Mouse (Mus musculus) lung, embryonic 14.5 days (tissue): ENCODE results near the gene Tefm. TPM values are rescaled to one million over a fixed set of nuclear protein-coding genes. Genes with fewer than 3 reads are reported as not detected.

Source experiments
- ATAC-seq: fragments of 200-750 bp; cut with Nextera tagmentation; 2 replicates; pipeline ENCODE4 v1.8.0; 2017; ENCODE audit warnings: mild to moderate bottlenecking, moderate TSS enrichment, moderate library complexity; ENCODE audit not compliant: insufficient read depth
- DNase-seq: peaks from one replicate; pipeline ENCODE4 v3.0.0-alpha.2; 2015
- H3K27ac ChIP-seq: fragments of 300-500 bp; sonication (generic); 2 replicates; pipeline ENCODE4 v1.5.1; 2014; ENCODE audit warnings: low read depth, mild to moderate bottlenecking, moderate library complexity
- H3K27me3 ChIP-seq: fragments of 300-500 bp; sonication (generic); 2 replicates; pipeline ENCODE4 v1.6.1; 2014; ENCODE audit warnings: low read length, control low read depth; ENCODE audit not compliant: insufficient read depth
- H3K36me3 ChIP-seq: fragments of 300-500 bp; sonication (generic); 2 replicates; pipeline ENCODE4 v1.6.1; 2014; ENCODE audit warnings: control low read depth; ENCODE audit not compliant: insufficient read depth
- H3K4me1 ChIP-seq: fragments of 300-500 bp; sonication (generic); 2 replicates; pipeline ENCODE4 v1.6.1; 2014; ENCODE audit warnings: antibody characterized with exemption, control low read depth; ENCODE audit not compliant: insufficient read depth
- H3K4me2 ChIP-seq: fragments of 300-500 bp; sonication (generic); 2 replicates; pipeline ENCODE4 v1.6.1; 2014; ENCODE audit warnings: mild to moderate bottlenecking
- H3K4me3 ChIP-seq: fragments of 300-500 bp; sonication (generic); 2 replicates; pipeline ENCODE4 v1.5.1; 2014; ENCODE audit warnings: low read depth, low read length
- H3K9ac ChIP-seq: fragments of 300-500 bp; sonication (generic); 2 replicates; pipeline ENCODE4 v1.6.1; 2014
- H3K9me3 ChIP-seq: fragments of 300-500 bp; sonication (generic); 2 replicates; pipeline ENCODE4 v1.6.1; 2016; ENCODE audit warnings: low read depth, low read length, control low read depth
- CTCF ChIP-seq: IDR thresholded peaks from 2 replicates; pipeline ENCODE4 v1.5.1; 2016; ENCODE audit warnings: antibody characterized with exemption, low read depth
- WGBS: fragments of 180-500 bp; shearing (Covaris S2); extraction: QIAGEN DNeasy Blood & Tissue Kit; methylation state at CpG from one replicate; pipeline ENCODE4 v1.1.7; 2014; 5-methylcytosine and 5-hydroxymethylcytosine counted together
- polyA plus RNA-seq: library from polyadenylated mRNA; unstranded; fragments of >200 nt; fragmentation: Nextera tagmentation; extraction: Ambion mirVana; gene quantifications from 2 replicates; pipeline ENCODE4 v1.2.1, GENCODE M21; 2014

The Tefm gene
- polyA plus RNA-seq, 1 experiment from 2014 or later: 27.7 TPM

DNA sequence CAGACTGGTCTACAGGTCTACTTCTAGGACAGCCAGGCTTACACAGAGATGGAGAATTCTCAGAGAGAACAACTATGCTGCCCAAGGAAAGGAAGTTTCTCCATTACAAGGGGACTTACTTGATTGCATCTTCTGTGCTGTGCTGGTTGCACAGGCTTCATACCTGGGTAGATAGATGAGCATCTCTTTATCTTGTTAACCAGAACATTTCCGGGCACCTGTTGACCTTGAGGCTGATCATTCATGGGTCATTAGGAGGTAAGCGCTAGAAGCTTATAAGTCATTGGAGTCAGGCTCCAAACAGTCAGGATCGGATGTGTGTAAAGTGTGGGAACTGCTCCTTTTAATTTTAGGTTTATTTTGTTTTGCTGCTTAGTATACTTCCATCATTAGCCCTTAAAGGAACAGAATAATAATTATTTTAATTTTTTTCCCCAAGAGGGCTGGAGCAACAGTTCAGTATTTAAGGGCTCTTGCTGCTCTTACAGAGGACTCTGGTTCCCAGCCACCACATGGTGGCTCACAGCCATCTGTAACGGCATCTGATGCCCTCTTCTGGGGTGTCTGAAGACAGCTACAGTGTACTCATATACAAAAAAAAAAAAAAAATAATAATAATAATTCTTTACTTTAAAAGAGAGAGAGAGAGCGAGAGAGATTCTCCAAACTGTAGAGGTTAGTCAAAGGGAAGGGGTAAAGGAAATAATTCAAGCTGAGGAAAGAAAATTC lies 39.2 kb upstream of the Tefm start:
- DNase-seq: no peak
- no peak for TF ChIP-seq CTCF
- no peak overlapping the region for H3K9ac ChIP-seq
- ATAC-seq: no peak
- H3K36me3 ChIP-seq: no peaks in the 10 kb centered on the region
- H3K9me3 ChIP-seq: no peaks in the 10 kb centered on the region
- H3K27ac ChIP-seq: no peak overlapping the region
- H3K4me3 ChIP-seq: no peak overlapping the region
- no peaks in the 10 kb centered on the region for H3K27me3 ChIP-seq
- WGBS: 63% methylated on average over 5 of the region's 5 CpGs
- H3K4me1 ChIP-seq: no peaks in the 10 kb centered on the region
- no peak overlapping the region for H3K4me2 ChIP-seq

DNA sequence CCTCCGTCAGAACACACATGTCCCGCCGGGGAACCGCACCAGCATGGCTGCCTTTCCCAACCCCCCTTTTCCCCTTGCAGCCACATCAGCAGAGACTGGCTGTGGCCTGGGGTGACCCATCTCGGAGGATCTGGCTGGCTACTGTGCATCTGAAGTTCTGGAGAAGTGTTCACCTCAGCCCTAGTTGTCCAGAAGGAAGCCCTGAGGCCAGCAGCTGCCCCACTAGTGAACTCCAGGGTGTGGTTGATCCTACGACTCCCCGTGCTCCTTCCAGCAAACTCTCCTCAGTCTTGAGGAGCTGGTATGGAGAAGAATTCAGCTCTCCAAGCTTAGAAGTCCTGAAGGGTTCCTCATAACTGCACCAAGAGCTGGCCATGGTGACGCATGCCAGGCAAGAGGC lies 36.3 kb upstream of the Tefm start:
- no peaks in the 10 kb centered on the region for H3K27me3 ChIP-seq
- no peak overlapping the region for H3K9ac ChIP-seq
- no peaks in the 10 kb centered on the region for H3K4me1 ChIP-seq
- H3K4me3 ChIP-seq: no peak overlapping the region
- no peaks in the 10 kb centered on the region for H3K36me3 ChIP-seq
- H3K9me3 ChIP-seq: no peaks in the 10 kb centered on the region
- 73% methylated on average over 8 of the region's 8 CpGs for WGBS
- no peak for TF ChIP-seq CTCF
- DNase-seq (no peak), ATAC-seq (no peak)
- no peak overlapping the region for H3K27ac ChIP-seq
- no peak overlapping the region for H3K4me2 ChIP-seq

DNA sequence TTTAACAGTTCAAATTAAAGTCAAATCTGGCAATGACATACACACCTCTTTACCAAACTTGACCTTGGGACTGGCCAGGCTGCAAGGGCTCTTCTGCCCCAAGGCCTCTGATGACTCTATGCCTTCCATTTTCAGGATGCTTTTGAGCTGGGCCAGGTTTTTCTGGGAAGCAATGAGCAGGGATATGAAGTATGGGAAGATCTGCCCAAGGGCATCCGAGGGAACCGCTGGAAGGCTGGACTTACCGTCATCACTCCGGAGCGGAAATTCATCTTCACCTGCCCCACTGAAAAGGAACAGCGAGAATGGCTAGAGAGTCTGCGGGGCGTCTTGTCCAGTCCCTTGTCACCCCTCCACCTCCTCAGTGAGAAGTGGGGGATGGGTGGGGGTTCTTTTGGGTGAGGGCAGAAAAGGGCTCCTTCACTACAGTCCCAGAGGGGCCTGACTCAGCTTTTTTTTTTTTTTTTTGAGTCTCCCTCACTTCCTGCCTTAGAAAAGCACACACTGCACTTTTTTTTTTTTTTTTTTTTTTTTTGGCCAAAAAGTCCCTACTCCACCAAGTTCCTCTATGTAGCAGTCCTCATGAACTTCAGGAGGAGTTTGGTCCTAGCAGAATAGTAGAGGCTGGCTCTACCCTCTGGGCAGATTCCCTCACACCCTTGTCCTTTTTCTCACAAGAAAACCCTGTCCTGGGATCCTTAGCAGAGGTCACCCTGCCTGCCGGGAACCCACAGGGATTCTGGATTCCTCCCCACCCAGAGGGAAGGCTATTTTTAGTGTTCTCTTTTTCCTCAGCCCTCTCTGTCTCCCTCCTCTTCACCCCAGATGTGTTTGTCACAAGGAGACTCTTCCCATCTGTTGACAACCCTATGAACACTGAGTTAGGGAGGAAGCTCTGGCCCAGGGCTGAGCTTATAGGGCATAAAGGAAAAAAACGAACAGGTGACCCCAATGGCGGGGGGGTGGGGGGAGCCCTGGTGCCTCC lies 35.2 kb upstream of the Tefm start:
- Histone ChIP-seq H3K27ac (no peak overlapping the region), H3K36me3 (no peaks in the 10 kb centered on the region), H3K9me3 (no peaks in the 10 kb centered on the region), H3K4me1 (no peaks in the 10 kb centered on the region), H3K9ac (no peak overlapping the region), H3K4me3 (no peak overlapping the region), H3K27me3 (no peaks in the 10 kb centered on the region), H3K4me2 (no peak overlapping the region)
- TF ChIP-seq CTCF: no peak
- no peak for ATAC-seq
- DNase-seq: no peak
- WGBS: 64% methylated on average over 11 of the region's 11 CpGs

DNA sequence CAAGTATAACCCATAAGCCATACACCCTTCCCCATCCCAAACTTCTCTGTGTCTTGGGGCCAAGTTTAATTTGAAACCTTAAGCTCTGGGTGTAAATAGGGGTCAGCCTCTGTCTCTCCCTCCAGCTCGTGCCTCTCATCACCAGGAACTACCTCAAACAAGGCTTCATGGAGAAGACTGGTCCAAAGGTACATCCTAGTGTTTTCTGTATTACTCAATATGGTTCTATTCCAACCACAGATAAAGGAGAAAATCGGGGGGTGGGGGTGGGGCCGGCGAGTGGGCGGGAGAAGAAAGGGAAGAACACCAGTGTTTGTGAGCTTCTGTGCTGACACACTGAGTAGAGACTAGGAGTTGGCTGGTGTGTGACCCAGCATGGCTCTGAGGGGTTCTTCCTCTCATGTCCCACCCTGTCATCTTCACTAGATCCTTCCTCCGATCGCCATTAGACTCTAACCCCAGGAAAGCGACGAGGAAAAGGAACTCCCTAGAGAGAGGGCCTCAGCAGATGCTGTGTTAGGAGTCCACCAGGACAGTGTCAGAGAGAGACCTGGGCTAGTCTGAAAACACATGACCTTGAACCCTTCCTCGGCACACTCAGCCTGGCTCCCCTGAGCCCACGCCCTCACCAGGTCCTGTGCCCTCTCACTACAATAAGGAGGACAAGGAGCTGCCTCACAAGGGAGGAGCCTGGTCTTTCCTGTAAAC lies 32.1 kb upstream of the Tefm start:
- Histone ChIP-seq H3K4me1 (no peaks in the 10 kb centered on the region), H3K9me3 (no peaks in the 10 kb centered on the region), H3K27ac (no peak overlapping the region), H3K4me2 (no peak overlapping the region), H3K27me3 (no peaks in the 10 kb centered on the region), H3K9ac (no peak overlapping the region), H3K36me3 (no peaks in the 10 kb centered on the region), H3K4me3 (no peak overlapping the region)
- no peak for TF ChIP-seq CTCF
- DNase-seq (no peak), ATAC-seq (no peak)
- WGBS: 76% methylated on average over 11 of the region's 11 CpGs

DNA sequence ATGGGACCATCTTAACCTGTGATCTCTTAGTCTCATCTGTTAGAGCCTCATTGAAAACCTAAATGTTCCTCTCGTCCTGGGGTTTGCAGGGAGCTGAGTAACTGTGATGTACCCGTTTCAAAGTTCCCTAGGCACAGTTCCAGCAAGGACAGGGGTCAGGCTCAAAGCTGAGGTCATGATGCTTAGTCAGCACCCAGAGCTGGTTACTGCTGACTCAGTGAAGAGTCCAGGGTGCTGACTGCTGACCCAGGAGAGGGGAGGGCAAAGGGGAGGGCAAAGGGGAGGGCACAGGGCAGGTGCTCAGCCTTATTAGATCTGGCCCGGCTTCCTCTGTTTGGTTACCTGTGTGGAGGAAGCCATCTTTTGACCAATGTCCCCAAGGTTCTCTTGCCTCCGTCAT lies 29.9 kb upstream of the Tefm start:
- ATAC-seq (no peak), DNase-seq (no peak)
- Histone ChIP-seq H3K27ac (no peak overlapping the region), H3K36me3 (no peaks in the 10 kb centered on the region), H3K9me3 (no peaks in the 10 kb centered on the region), H3K9ac (no peak overlapping the region), H3K4me1 (no peaks in the 10 kb centered on the region), H3K4me3 (no peak overlapping the region), H3K4me2 (no peak overlapping the region), H3K27me3 (no peaks in the 10 kb centered on the region)
- 64% methylated on average over 4 of the region's 4 CpGs for WGBS
- no peak for TF ChIP-seq CTCF

DNA sequence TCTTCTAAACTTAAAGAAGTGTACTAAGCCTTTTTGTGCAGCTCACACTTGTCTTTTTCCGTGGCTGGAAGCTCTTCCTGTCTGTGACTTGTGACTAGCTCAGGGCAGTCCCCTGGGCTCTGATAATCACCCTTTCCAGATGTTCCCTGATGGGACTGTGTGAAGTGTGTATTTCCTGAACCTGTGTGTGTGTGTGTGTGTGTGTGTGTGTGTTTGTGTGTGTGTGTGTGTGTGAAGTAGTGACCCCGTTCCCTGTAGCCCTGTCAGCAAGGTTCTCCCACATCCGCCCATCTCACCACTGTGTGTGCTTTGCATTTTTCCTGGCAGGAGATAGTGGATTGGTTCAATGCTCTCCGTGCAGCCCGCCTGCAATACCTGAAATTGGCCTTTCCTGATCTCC lies 28.4 kb upstream of the Tefm start:
- H3K9me3 ChIP-seq: no peaks in the 10 kb centered on the region
- no peaks in the 10 kb centered on the region for H3K4me1 ChIP-seq
- DNase-seq (no peak), ATAC-seq (no peak)
- no peaks in the 10 kb centered on the region for H3K36me3 ChIP-seq
- WGBS: 50% methylated on average over 5 of the region's 5 CpGs
- H3K4me3 ChIP-seq: no peak overlapping the region
- H3K4me2 ChIP-seq: no peak overlapping the region
- TF ChIP-seq CTCF: no peak
- no peak overlapping the region for H3K9ac ChIP-seq
- no peak overlapping the region for H3K27ac ChIP-seq
- H3K27me3 ChIP-seq: no peaks in the 10 kb centered on the region

DNA sequence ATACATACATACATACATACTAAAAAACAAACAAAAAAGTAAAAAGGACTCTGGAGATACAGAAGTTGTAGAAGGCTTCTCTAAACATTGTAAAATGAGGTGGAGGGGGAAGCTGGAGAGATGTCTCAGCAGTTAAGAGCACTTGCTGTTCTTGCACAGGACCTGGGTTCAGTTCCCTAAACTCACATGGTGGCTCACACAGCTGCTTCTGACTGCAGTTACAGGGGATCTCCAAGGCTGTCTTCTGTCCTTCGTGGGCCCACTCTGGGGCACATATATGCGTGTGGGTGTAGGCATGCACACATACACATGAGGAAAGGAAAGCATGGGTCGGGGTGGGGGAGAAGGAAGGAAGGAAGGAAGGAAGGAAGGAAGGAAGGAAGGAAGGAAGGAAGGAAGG lies 27.7 kb upstream of the Tefm start:
- H3K27me3 ChIP-seq: no peaks in the 10 kb centered on the region
- no peak overlapping the region for H3K4me2 ChIP-seq
- H3K36me3 ChIP-seq: no peaks in the 10 kb centered on the region
- H3K27ac ChIP-seq: no peak overlapping the region
- 84% methylated on average over 3 of the region's 3 CpGs for WGBS
- ATAC-seq (no peak), DNase-seq (no peak)
- H3K4me1 ChIP-seq: no peaks in the 10 kb centered on the region
- no peaks in the 10 kb centered on the region for H3K9me3 ChIP-seq
- no peak overlapping the region for H3K4me3 ChIP-seq
- H3K9ac ChIP-seq: no peak overlapping the region
- TF ChIP-seq CTCF: no peak
